Mouse (Mus musculus) lung, embryonic 14.5 days (tissue): Measurements from ENCODE around the gene Tbc1d9b. TPM values are rescaled to one million over a fixed set of nuclear protein-coding genes. Genes with fewer than 3 reads are reported as not detected.
"Not testable (repeated sequence)": the region's sequence is repeated elsewhere in the genome, so short reads cannot be mapped to it uniquely, and the experiment has no call there.

Experiments used
- ATAC-seq: fragments of 200-750 bp; cut with Nextera tagmentation; 2 replicates; pipeline ENCODE4 v1.8.0; 2017; ENCODE audit warnings: mild to moderate bottlenecking, moderate TSS enrichment, moderate library complexity; ENCODE audit not compliant: insufficient read depth
- DNase-seq: peaks from one replicate; pipeline ENCODE4 v3.0.0-alpha.2; 2015
- H3K27ac ChIP-seq: fragments of 300-500 bp; sonication (generic); 2 replicates; pipeline ENCODE4 v1.5.1; 2014; ENCODE audit warnings: low read depth, mild to moderate bottlenecking, moderate library complexity
- H3K27me3 ChIP-seq: fragments of 300-500 bp; sonication (generic); 2 replicates; pipeline ENCODE4 v1.6.1; 2014; ENCODE audit warnings: low read length, control low read depth; ENCODE audit not compliant: insufficient read depth
- H3K36me3 ChIP-seq: fragments of 300-500 bp; sonication (generic); 2 replicates; pipeline ENCODE4 v1.6.1; 2014; ENCODE audit warnings: control low read depth; ENCODE audit not compliant: insufficient read depth
- H3K4me1 ChIP-seq: fragments of 300-500 bp; sonication (generic); 2 replicates; pipeline ENCODE4 v1.6.1; 2014; ENCODE audit warnings: antibody characterized with exemption, control low read depth; ENCODE audit not compliant: insufficient read depth
- H3K4me2 ChIP-seq: fragments of 300-500 bp; sonication (generic); 2 replicates; pipeline ENCODE4 v1.6.1; 2014; ENCODE audit warnings: mild to moderate bottlenecking
- H3K4me3 ChIP-seq: fragments of 300-500 bp; sonication (generic); 2 replicates; pipeline ENCODE4 v1.5.1; 2014; ENCODE audit warnings: low read depth, low read length
- H3K9ac ChIP-seq: fragments of 300-500 bp; sonication (generic); 2 replicates; pipeline ENCODE4 v1.6.1; 2014
- H3K9me3 ChIP-seq: fragments of 300-500 bp; sonication (generic); 2 replicates; pipeline ENCODE4 v1.6.1; 2016; ENCODE audit warnings: low read depth, low read length, control low read depth
- CTCF ChIP-seq: IDR thresholded peaks from 2 replicates; pipeline ENCODE4 v1.5.1; 2016; ENCODE audit warnings: antibody characterized with exemption, low read depth
- WGBS: fragments of 180-500 bp; shearing (Covaris S2); extraction: QIAGEN DNeasy Blood & Tissue Kit; methylation state at CpG from one replicate; pipeline ENCODE4 v1.1.7; 2014; 5-methylcytosine and 5-hydroxymethylcytosine counted together
- polyA plus RNA-seq: library from polyadenylated mRNA; unstranded; fragments of >200 nt; fragmentation: Nextera tagmentation; extraction: Ambion mirVana; gene quantifications from 2 replicates; pipeline ENCODE4 v1.2.1, GENCODE M21; 2014

Tbc1d9b gene
- polyA plus RNA-seq, 1 experiment from 2014 or later: 45.3 TPM

GRCm38 (mm10) chr11:50159347-50159746 lies 28.2 kb downstream of the Tbc1d9b start:
- H3K36me3 ChIP-seq: peaks cover 88% of the 10 kb centered on the region
- no peak overlapping the region for H3K4me2 ChIP-seq
- DNase-seq (no peak), ATAC-seq (no peak)
- H3K27me3 ChIP-seq: no peaks in the 10 kb centered on the region
- H3K4me1 ChIP-seq: no peaks in the 10 kb centered on the region
- no peaks in the 10 kb centered on the region for H3K9me3 ChIP-seq
- H3K27ac ChIP-seq: no peak overlapping the region
- H3K4me3 ChIP-seq: no peak overlapping the region
- H3K9ac ChIP-seq: no peak overlapping the region
- no peak for TF ChIP-seq CTCF
- WGBS: 67% methylated on average over 4 of the region's 4 CpGs

GRCm38 (mm10) chr11:50161578-50162304 lies 30.5 kb downstream of the Tbc1d9b start:
- ATAC-seq (peak; percentile 51; the same call in 1 of the 2 replicates), DNase-seq (peak; percentile 83)
- H3K9ac ChIP-seq: no peak overlapping the region
- TF ChIP-seq CTCF: peak; percentile 95
- no peaks in the 10 kb centered on the region for H3K27me3 ChIP-seq
- no peak overlapping the region for H3K4me2 ChIP-seq
- H3K4me3 ChIP-seq: no peak overlapping the region
- H3K9me3 ChIP-seq: no peaks in the 10 kb centered on the region
- H3K36me3 ChIP-seq: peaks cover 86% of the 10 kb centered on the region
- WGBS: 69% methylated on average over 10 of the region's 10 CpGs
- H3K27ac ChIP-seq: peak overlapping the region; percentile 58; the same call in 1 of the 2 replicates
- H3K4me1 ChIP-seq: no peaks in the 10 kb centered on the region

DNA sequence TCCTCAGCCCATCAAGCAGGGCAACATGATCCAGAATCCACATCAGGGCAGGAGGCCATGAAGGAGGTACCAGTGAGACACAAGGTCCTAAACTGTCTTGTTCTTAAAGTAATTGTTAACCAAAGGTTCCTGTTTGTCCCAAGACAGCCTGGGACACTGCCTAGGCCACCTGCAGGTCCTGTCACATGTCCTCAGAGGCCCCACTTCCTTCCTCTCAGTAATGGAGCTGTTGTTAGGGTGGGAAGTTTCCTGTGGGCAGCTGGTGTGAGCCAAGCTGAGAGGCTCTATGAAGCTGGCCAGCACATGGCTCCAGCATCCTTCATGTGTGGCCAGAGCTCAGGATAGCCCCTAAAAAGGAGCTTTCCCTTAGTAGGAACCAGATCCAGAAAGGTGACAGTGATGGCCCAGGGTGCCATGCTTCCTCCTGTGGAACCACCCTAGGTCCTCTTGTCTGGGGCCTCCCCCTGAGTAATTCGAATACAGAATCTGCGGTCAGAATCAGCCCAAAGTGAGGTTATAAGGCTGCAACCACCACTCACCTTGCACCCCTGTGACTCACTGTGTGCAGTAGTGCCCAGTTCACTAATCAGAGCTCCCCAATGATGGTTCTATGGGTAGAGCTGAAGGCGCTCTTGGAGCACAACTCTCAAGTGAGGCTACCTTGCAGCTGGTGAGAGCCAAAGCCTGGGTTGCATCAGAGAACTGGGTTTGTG lies 31.3 kb downstream of the Tbc1d9b start:
- Histone ChIP-seq H3K9ac (no peak overlapping the region), H3K36me3 (peaks cover 80% of the 10 kb centered on the region), H3K4me3 (no peak overlapping the region), H3K4me1 (no peaks in the 10 kb centered on the region), H3K4me2 (no peak overlapping the region), H3K9me3 (no peaks in the 10 kb centered on the region), H3K27me3 (no peaks in the 10 kb centered on the region), H3K27ac (peak overlapping the region; percentile 58; the same call in 1 of the 2 replicates)
- TF ChIP-seq CTCF: no peak
- ATAC-seq (no peak), DNase-seq (peak; percentile 21)
- 94% methylated on average over 3 of the region's 3 CpGs for WGBS

DNA sequence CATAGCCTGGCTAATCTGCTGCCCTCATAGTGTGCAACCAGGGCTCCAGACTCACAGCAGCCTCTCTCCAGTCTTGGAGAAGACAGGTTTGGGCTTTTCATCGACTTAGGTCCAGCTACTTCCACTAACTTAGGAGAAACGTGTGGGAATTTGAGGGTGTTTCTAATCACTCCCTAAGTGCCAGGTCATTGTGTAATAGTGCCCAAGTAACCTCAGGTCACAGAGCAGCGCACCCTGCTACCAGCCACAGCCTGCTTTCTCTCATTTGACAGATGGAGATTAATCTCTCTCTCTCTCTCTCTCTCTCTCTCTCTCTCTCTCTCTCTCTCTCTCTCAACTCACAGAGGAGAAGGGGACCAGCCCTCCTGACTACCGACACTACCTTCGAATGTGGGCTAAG lies 37.2 kb downstream of the Tbc1d9b start:
- no peak overlapping the region for H3K27ac ChIP-seq
- H3K4me2 ChIP-seq: no peak overlapping the region
- no peaks in the 10 kb centered on the region for H3K4me1 ChIP-seq
- no peak overlapping the region for H3K9ac ChIP-seq
- 74% methylated on average over 5 of the region's 5 CpGs for WGBS
- DNase-seq: no peak
- no peaks in the 10 kb centered on the region for H3K27me3 ChIP-seq
- ATAC-seq: no peak
- H3K36me3 ChIP-seq: peaks cover 63% of the 10 kb centered on the region
- TF ChIP-seq CTCF: no peak
- no peaks in the 10 kb centered on the region for H3K9me3 ChIP-seq
- no peak overlapping the region for H3K4me3 ChIP-seq

DNA sequence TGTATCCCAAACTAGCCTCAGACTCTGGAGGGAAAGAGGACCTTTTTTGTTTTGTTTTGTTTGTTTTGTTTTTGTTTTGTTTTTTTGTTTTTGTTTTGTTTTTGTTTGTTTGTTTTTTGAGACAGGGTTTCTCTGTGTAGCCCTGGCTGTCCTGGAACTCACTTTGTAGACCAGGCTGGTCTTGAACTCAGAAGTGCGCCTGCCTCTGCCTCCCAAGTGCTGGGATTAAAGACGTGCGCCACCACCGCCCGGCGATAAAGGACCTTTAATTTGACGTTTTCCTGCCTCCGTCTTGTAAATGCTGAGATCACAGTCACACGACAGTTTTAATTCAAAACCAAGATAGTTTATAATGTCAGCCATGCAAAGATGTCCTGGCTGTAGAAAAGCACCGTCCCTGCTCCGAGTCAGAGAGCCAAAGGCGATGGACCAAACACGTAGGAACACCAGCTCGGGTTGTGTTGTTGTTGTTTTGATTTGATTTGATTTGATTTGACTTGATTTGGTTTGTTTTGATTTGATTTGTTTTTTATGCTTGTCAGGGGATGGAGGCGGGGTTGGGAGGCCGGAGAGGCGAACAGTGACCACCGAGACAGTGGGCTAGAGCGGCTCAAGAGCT lies 43.0 kb downstream of the Tbc1d9b start, which contains the start of gene Mrnip:
Gene Mrnip, plus strand, starts transcription at position 334 of the 619 bp plus-strand sequence.
- Histone ChIP-seq H3K9ac (peak within 1 kb of the TSS; percentile 80), H3K36me3 (peaks cover 33% of the 10 kb centered on the region), H3K4me2 (peak within 1 kb of the TSS; percentile 73), H3K4me3 (peak within 1 kb of the TSS; percentile 69), H3K27ac (peak within 1 kb of the TSS; percentile 67)
- H3K27me3 ChIP-seq, H3K9me3 ChIP-seq, H3K4me1 ChIP-seq, DNase-seq: not testable (repeated sequence)
- peak; percentile 52 for ATAC-seq
- 3% methylated on average over 19 of the region's 19 CpGs for WGBS

DNA sequence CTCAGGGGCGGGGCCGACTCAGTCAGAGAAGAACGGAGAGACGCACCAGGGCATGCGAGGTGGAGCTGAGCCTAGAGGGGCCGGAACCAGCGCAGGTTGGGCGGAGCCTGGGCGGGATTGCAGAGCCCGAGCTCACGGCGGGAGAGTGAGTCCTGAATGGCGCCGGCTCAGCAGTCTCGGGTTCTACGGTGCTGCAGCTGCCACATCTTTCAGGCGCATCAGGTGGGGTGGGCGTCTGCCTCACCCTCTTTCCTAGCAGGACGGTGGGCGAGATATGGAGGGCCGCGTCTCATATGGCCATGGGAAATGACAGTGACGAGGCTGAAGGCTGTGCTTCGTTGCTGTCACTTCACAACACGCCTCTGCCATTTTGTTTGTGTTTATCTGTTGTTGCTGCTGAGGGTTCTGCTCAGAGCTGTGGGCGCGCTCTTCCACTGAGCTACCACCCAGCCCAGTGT lies 43.6 kb downstream of the Tbc1d9b start:
- DNase-seq (peak; percentile 100), ATAC-seq (peak; percentile 100)
- no peak for TF ChIP-seq CTCF
- H3K4me3 ChIP-seq: peak overlapping the region; percentile 69
- no peaks in the 10 kb centered on the region for H3K9me3 ChIP-seq
- peak overlapping the region; percentile 80 for H3K9ac ChIP-seq
- H3K4me1 ChIP-seq: 0 out of 2 replicates have a peak, but pooled peaks cover 5% of the 10 kb centered on the region
- peak overlapping the region; percentile 73 for H3K4me2 ChIP-seq
- under 1% methylated on average over 27 of the region's 27 CpGs for WGBS
- no peaks in the 10 kb centered on the region for H3K27me3 ChIP-seq
- H3K27ac ChIP-seq: peak overlapping the region; percentile 67
- peaks cover 33% of the 10 kb centered on the region for H3K36me3 ChIP-seq

- ATAC-seq: no peak
- H3K27ac ChIP-seq: no peak overlapping the region
- 49% methylated on average over 3 of the region's 3 CpGs for WGBS
Observed at GRCm38 (mm10) chr11:50176351-50176750, 45.2 kb downstream of the Tbc1d9b start.

More at GRCm38 (mm10) chr11:50176351-50176750, 45.2 kb downstream of the Tbc1d9b start:
- Histone ChIP-seq H3K4me3 (no peak overlapping the region), H3K36me3 (peaks cover 18% of the 10 kb centered on the region; the same call in 1 of the 2 replicates), H3K9ac (no peak overlapping the region), H3K27me3 (no peaks in the 10 kb centered on the region), H3K9me3 (no peaks in the 10 kb centered on the region), H3K4me1 (0 out of 2 replicates have a peak, but pooled peaks cover 5% of the 10 kb centered on the region), H3K4me2 (no peak overlapping the region)
- no peak for DNase-seq
- TF ChIP-seq CTCF: no peak
